Mouse (Mus musculus): ENCODE measurements around the gene Bag3.

DNA sequence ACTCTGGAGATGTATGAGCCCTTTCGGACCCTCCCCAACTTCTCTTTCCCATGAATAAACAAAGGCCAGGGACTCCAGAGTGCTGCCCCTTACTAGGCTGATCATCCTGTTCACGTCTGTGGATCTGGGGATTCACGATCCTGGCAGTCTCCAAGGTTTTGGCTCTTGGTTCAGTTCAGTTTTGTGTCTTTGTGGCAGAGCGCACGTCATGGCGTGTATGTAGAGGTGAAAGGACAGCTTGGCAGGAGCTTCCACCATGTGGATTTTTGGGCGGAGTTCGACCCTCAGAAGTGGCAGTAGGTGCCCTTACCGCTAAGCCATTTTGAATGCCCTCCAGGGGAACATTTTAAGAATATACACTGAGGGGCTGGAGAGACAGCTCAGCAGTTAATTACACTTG, 5.2 kb downstream of the Bag3 start:
- no peak for TF ChIP-seq CTCF (IDR thresholded peaks at IDR 0.05; ENCODE audit: low read depth)
- no peak for TF ChIP-seq EP300 (IDR thresholded peaks at IDR 0.05; ENCODE audit: low read depth)

Data from liver, postnatal 0 days (tissue).